10 mouse cellular contexts compared by ENCODE assay signal in genomic region chr1:41271111-41271730, GRCm38 (mm10).
DNase-seq lines count a peak whose midpoint lies in the region; ATAC-seq and TF ChIP-seq lines count a peak whose summit lies in the region.
"Had no signal": no experiment of that assay in that cellular context is flagged by ENCODE, and none has a peak within 500 bp of the region (broad histone marks: within the 10 kb centered on the region; RNA-seq: fewer than 3 reads in every experiment).

No protein-coding gene starts in this region.

- H3K27me3 ChIP-seq in kidney, postnatal 0 days (ENCODE audit: insufficient read depth, low read length), result no peaks in the 10 kb centered on the region
- H3K27me3 ChIP-seq in Patski, result peaks cover 7% of the 10 kb centered on the region
- H3K27me3 ChIP-seq in embryonic facial prominence, embryonic 11.5 days (ENCODE audit: control insufficient read depth, insufficient read depth, low read length), result no peaks in the 10 kb centered on the region
- 0 out of 2 replicates have a peak, but pooled peaks cover 4% of the 10 kb centered on the region for H3K27me3 ChIP-seq in midbrain, embryonic 10.5 days (ENCODE audit: low read depth, poor library complexity, severe bottlenecking)

- TF ChIP-seq CTCF in kidney, postnatal 0 days (IDR thresholded peaks at IDR 0.05; ENCODE audit: low read depth), result peak; percentile 48
- TF ChIP-seq CTCF in Patski (IDR thresholded peaks at IDR 0.05), result peak; percentile 62

- in situ Hi-C loops in Patski (cut with MboI; ENCODE audit: low pct_unique_long_range_greater_than_20kb), result loop anchor here (5.0 to 25.0 kb wide), 5 partner anchors 384 to 1516 kb away; partner anchors contain the start of gene Pou3f3

- WGBS in kidney, postnatal 0 days, result 24% methylated on average over 4 of the region's 4 CpGs
- WGBS in embryonic facial prominence, embryonic 11.5 days, result 10% methylated on average over 4 of the region's 4 CpGs
- WGBS in midbrain, embryonic 10.5 days, result 17% methylated on average over 4 of the region's 4 CpGs

- CTCF ChIA-PET in Patski (lab: Charles Lee), result interaction anchor here (1.1 kb wide), 1 partner anchor 392 kb away, joined by 3 read pairs; no protein-coding TSS in a partner anchor

- no peak overlapping the region for H3K9ac ChIP-seq in kidney, postnatal 0 days (ENCODE audit: low read depth, low read length)
- no peak overlapping the region for H3K9ac ChIP-seq in embryonic facial prominence, embryonic 11.5 days (replicated peaks; ENCODE audit: low read length)
- H3K9ac ChIP-seq: limb, embryonic 13.5 days had no signal

- no peak for ATAC-seq in kidney, postnatal 0 days (replicated peaks; ENCODE audit: low FRiP score, low read depth)
- no peak for ATAC-seq in Patski
- no peak for ATAC-seq in embryonic facial prominence, embryonic 11.5 days (replicated peaks; ENCODE audit: insufficient number of reproducible peaks, low FRiP score, low TSS enrichment, low read depth)
- no peak for ATAC-seq in inflammation-experienced regulatory T-cells, adult 6 months

- no peaks in the 10 kb centered on the region for H3K9me3 ChIP-seq in kidney, postnatal 0 days (replicated peaks; ENCODE audit: low read length)
- no peaks in the 10 kb centered on the region for H3K9me3 ChIP-seq in embryonic facial prominence, embryonic 11.5 days (replicated peaks; ENCODE audit: control insufficient read depth, low read length)
- no peaks in the 10 kb centered on the region for H3K9me3 ChIP-seq in midbrain, embryonic 10.5 days (replicated peaks)
- H3K9me3 ChIP-seq: limb, embryonic 13.5 days had no signal

- H3K4me3 ChIP-seq in kidney, postnatal 0 days (replicated peaks; ENCODE audit: low read depth, low read length), result no peak overlapping the region
- H3K4me3 ChIP-seq in embryonic facial prominence, embryonic 11.5 days (ENCODE audit: low read depth, low read length), result no peak overlapping the region
- H3K4me3 ChIP-seq in midbrain, embryonic 10.5 days, result peak overlapping the region; percentile 16; the same call in 1 of the 2 replicates
- H3K4me3 ChIP-seq: erythroblast, embryonic 14.5 days; limb, embryonic 13.5 days had no signal

- DNase-seq in kidney, postnatal 0 days (ENCODE audit: low spot score), result peak; percentile 41
- no peak for DNase-seq in kidney, adult 9 months
- DNase-seq in Patski (ENCODE audit: low read depth, low spot score), result no peak
- DNase-seq in embryonic facial prominence, embryonic 11.5 days (ENCODE audit: low spot score), result peak; percentile 45
- peak; percentile 55 for DNase-seq in midbrain, embryonic 10.5 days (ENCODE audit: low spot score)
- no peak for DNase-seq in adrenal gland, postnatal 10 days
- no peak for DNase-seq in heart, adult 8-10 months (ENCODE audit: low spot score)

- POLR2A ChIA-PET in Patski (lab: Charles Lee), result no interaction called here

- H3K36me3 ChIP-seq in kidney, postnatal 0 days (ENCODE audit: insufficient read depth, low read length), result no peaks in the 10 kb centered on the region
- no peaks in the 10 kb centered on the region for H3K36me3 ChIP-seq in embryonic facial prominence, embryonic 11.5 days (replicated peaks; ENCODE audit: control insufficient read depth, insufficient read depth, low read depth, low read length)
- H3K36me3 ChIP-seq in midbrain, embryonic 10.5 days, result no peaks in the 10 kb centered on the region
- H3K36me3 ChIP-seq: limb, embryonic 13.5 days had no signal

- H3K4me2 ChIP-seq in kidney, postnatal 0 days (ENCODE audit: low read length), result no peak overlapping the region
- H3K4me2 ChIP-seq in embryonic facial prominence, embryonic 11.5 days (ENCODE audit: low read depth, low read length), result no peak overlapping the region
- H3K4me2 ChIP-seq: limb, embryonic 13.5 days had no signal

- H3K27ac ChIP-seq in kidney, postnatal 0 days, result no peak overlapping the region
- H3K27ac ChIP-seq in embryonic facial prominence, embryonic 11.5 days (replicated peaks; ENCODE audit: low read depth, low read length), result no peak overlapping the region
- peak overlapping the region; percentile 81 for H3K27ac ChIP-seq in midbrain, embryonic 10.5 days (replicated peaks)
- H3K27ac ChIP-seq: limb, embryonic 13.5 days had no signal

- H3K4me1 ChIP-seq in kidney, postnatal 0 days (replicated peaks; ENCODE audit: insufficient read depth, low read length), result no peaks in the 10 kb centered on the region
- H3K4me1 ChIP-seq in embryonic facial prominence, embryonic 11.5 days (ENCODE audit: control insufficient read depth, insufficient read depth, low read length), result no peaks in the 10 kb centered on the region; the same call in 1 of the 2 replicates
- peaks cover 69% of the 10 kb centered on the region for H3K4me1 ChIP-seq in midbrain, embryonic 10.5 days

Comparison
In these comparisons a context has a peak if more than half of its experiments do, and no peak if none do; other contexts are left out.
1. DNase-seq: peak in kidney, postnatal 0 days (single experiment), embryonic facial prominence, embryonic 11.5 days (single experiment) and midbrain, embryonic 10.5 days (single experiment); none in kidney, adult 9 months (single experiment), Patski (single experiment), adrenal gland, postnatal 10 days (single experiment) and heart, adult 8-10 months (single experiment).